Mouse (Mus musculus) heart, embryonic 12.5 days (tissue): ENCODE results near the gene Fam222b. TPM values are rescaled to one million over a fixed set of nuclear protein-coding genes. Genes with fewer than 3 reads are reported as not detected.
A peak's percentile ranks its signal among the peaks of the same experiment; 100 is the strongest.

Experiments used
- ATAC-seq: fragments of 200-750 bp; cut with Nextera tagmentation; 2 replicates; pipeline ENCODE4 v1.8.0; 2017; ENCODE audit warnings: moderate TSS enrichment, moderate library complexity; ENCODE audit not compliant: insufficient number of reproducible peaks, low FRiP score
- H3K27ac ChIP-seq: fragments of 300-500 bp; sonication (generic); 2 replicates; pipeline ENCODE4 v1.5.1; 2016; ENCODE audit warnings: mild to moderate bottlenecking, moderate library complexity; ENCODE audit not compliant: poor library complexity, severe bottlenecking
- H3K27me3 ChIP-seq: fragments of 300-500 bp; sonication (generic); replicated peaks from 2 replicates; pipeline ENCODE4 v1.6.1; 2016; ENCODE audit warnings: mild to moderate bottlenecking, moderate library complexity
- H3K36me3 ChIP-seq: fragments of 300-500 bp; sonication (generic); 2 replicates; pipeline ENCODE4 v1.6.1; 2016; ENCODE audit warnings: mild to moderate bottlenecking, moderate library complexity
- H3K4me1 ChIP-seq: fragments of 300-500 bp; sonication (generic); replicated peaks from 2 replicates; pipeline ENCODE4 v1.6.1; 2016; ENCODE audit warnings: mild to moderate bottlenecking
- H3K4me2 ChIP-seq: fragments of 300-500 bp; sonication (generic); 2 replicates; pipeline ENCODE4 v1.6.1; 2016; ENCODE audit warnings: mild to moderate bottlenecking, moderate library complexity
- H3K4me3 ChIP-seq: fragments of 300-500 bp; sonication (generic); 2 replicates; pipeline ENCODE4 v1.5.1; 2016; ENCODE audit warnings: mild to moderate bottlenecking
- H3K9ac ChIP-seq: fragments of 300-500 bp; sonication (generic); 2 replicates; pipeline ENCODE4 v1.6.1; 2016; ENCODE audit warnings: mild to moderate bottlenecking, moderate library complexity
- H3K9me3 ChIP-seq: fragments of 300-500 bp; sonication (generic); replicated peaks from 2 replicates; pipeline ENCODE4 v1.6.1; 2016; ENCODE audit warnings: mild to moderate bottlenecking, moderate library complexity
- WGBS: fragments of 180-500 bp; shearing (Covaris S2); methylation state at CpG from one replicate; pipeline ENCODE4 v1.1.7; 2016; 5-methylcytosine and 5-hydroxymethylcytosine counted together
- microRNA counts: library from miRNA; unstranded; fragments of <30 nt; microRNA quantifications from one replicate; lab custom pipeline; 2017
- microRNA-seq: library from miRNA; unstranded; fragments of <30 nt; microRNA quantifications from one replicate; pipeline ENCODE4, GENCODE M21; 2017
- polyA plus RNA-seq: library from polyadenylated mRNA; unstranded; fragments of >200 nt; fragmentation: Nextera tagmentation; extraction: Ambion mirVana; gene quantifications from 2 replicates; pipeline ENCODE4 v1.2.1, GENCODE M21; 2016

The Fam222b gene
- polyA plus RNA-seq, 1 experiment from 2014 or later = 22.6 TPM

DNA sequence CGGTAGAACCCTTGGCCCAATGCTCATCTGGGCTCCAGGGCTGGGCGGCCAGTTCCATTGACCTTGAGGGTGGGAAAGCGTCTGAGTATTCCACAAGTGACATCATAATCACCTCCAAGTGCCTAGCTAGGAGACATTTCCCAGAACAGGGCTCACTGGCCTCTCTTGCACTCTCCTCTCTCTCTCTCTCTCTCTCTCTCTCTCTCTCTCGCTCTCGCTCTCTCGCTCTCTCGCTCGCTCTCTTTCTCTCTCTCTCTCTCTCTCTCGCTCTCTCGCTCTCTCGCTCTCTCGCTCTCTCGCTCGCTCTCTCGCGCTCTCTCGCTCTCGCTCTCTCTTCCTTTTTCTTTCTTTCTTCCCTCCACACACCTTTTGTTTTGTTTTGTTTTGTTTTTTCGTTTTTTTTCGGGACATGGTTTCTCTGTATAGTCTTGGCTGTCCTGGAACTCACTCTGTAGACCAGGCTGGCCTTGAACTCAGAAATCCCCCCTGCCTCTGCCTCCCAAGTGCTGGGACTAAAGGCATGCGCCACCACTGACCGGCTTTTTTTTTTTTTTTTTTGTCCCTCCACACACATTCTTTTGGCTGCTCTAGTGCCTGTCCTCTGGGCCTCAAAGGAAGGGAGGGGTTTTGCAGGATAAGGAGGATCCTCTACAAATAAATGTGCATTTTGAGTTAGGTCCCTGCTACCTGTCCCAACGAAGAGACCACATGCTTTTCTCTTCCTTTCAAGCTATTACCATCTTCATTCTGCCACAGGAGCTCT, 100.8 kb downstream of the Fam222b start:
- Histone ChIP-seq H3K4me3 (peak overlapping the region; percentile 58), H3K9me3 (no peaks in the 10 kb centered on the region), H3K4me2 (peak overlapping the region; percentile 87), H3K4me1 (peaks cover 12% of the 10 kb centered on the region), H3K27me3 (no peaks in the 10 kb centered on the region), H3K36me3 (peaks cover 27% of the 10 kb centered on the region), H3K9ac (peak overlapping the region; percentile 68), H3K27ac (peak overlapping the region; percentile 56)
- ATAC-seq = no peak
- WGBS = 54% methylated on average over 23 of the region's 23 CpGs

DNA sequence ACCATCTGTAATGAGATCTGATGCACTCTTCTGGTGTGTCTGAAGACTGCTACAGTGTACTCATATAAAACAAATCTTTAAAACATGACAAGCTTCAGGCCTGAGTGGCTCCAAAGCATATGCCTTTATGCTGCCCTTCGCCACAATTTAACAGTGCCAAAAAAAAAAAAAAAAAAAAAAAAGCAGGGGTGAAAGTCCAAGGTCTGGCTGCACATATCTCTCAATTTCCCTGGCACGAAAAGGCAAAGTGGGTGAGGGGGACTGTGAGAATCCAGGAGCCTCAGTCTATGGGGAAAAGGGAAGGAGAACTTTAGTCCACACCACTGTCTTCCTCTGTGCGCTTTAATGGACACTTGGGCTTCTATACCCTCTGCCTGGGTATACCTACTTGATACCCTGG, 107.9 kb downstream of the Fam222b start:
- Histone ChIP-seq H3K27ac (no peak overlapping the region), H3K9me3 (no peaks in the 10 kb centered on the region), H3K4me3 (no peak overlapping the region), H3K4me1 (no peaks in the 10 kb centered on the region), H3K27me3 (no peaks in the 10 kb centered on the region), H3K9ac (no peak overlapping the region), H3K4me2 (no peak overlapping the region), H3K36me3 (peaks cover 44% of the 10 kb centered on the region)
- no peak for ATAC-seq
- WGBS = 91% methylated on average over 3 of the region's 3 CpGs

DNA sequence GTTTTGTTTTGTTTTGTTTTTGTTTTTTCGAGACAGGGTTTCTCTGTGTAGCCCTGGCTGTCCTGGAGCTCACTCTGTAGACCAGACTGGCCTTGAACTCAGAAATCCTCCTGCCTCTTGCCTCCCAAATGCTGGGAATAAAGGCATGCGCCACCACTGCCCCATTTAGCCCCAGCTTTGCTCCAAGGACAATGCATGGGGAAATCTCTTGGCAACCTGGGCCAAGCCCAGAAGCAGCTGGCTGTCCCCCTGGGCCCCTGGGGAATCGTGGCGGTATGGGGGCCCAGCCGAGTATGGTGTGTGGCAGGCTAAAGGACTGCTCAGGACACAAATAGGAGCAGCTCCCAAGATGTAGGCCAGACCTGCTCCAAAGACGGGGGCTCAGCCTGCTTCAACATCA, 109.8 kb downstream of the Fam222b start:
- Histone ChIP-seq H3K27me3 (no peaks in the 10 kb centered on the region), H3K4me2 (no peak overlapping the region), H3K36me3 (peaks cover 63% of the 10 kb centered on the region), H3K4me3 (no peak overlapping the region), H3K4me1 (no peaks in the 10 kb centered on the region), H3K9ac (no peak overlapping the region), H3K27ac (no peak overlapping the region), H3K9me3 (no peaks in the 10 kb centered on the region)
- 85% methylated on average over 6 of the region's 6 CpGs for WGBS
- ATAC-seq = no peak

DNA sequence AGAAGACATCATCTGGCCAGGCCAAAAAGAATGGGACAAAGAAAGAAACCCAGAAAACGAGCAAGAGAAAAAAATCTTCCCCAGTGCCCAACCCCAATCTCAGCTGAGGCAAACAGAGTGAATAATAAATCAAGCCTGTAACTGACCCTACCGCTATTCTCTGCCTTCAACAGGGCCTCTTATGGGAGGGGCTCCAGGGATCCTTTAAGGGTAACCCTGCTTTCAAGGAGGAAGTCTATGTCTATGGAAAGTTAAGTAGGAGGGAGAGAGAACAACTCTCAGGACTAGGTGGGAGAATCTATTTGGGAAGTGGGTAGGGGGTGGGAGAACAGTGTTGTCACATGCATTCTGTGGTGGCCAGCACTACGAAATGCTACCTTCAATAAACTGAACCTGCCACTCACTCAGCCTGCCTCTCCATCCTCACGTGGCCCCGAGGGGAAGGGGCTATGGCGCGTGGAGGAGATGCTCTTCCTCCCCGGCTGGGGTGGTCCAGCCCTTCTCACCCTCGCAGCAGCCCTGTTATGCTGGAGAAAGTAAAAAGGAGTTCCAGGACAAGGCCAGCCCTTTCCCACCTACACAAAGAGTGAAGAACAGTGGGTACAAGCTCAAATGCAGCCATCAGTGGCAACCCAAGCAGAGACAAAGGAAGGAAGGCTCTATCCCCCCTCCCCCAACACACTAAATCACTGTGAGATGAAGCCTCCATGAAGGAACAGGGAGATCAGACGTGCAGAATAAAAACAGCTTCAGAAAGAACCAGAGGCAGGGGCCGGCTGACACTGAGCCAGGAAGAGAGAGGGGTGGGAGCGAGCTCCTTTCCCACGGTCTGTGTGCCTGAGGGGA, 111.1 kb downstream of the Fam222b start:
- no peak overlapping the region for H3K4me2 ChIP-seq
- no peaks in the 10 kb centered on the region for H3K27me3 ChIP-seq
- 87% methylated on average over 13 of the region's 13 CpGs for WGBS
- peaks cover 76% of the 10 kb centered on the region for H3K36me3 ChIP-seq
- ATAC-seq = no peak
- H3K4me3 ChIP-seq = no peak overlapping the region
- H3K9ac ChIP-seq = no peak overlapping the region
- H3K4me1 ChIP-seq = no peaks in the 10 kb centered on the region
- no peaks in the 10 kb centered on the region for H3K9me3 ChIP-seq
- no peak overlapping the region for H3K27ac ChIP-seq

MicroRNAs encoded within 50 kb of the gene (microRNA counts, 519-probe panel; counts per million panel counts)
- microRNA mmu-miR-144 (lab: Ali Mortazavi, UCI) (5,452 counts per million, percentile 65 among the panel's probes with 10 or more counts), microRNA mmu-miR-451 (lab: Ali Mortazavi, UCI) (5,779 counts per million, percentile 74 among the panel's probes with 10 or more counts)

Small RNA genes within 50 kb of the gene (microRNA-seq; reads per million reads assigned to microRNA genes)
- gene Mir144 (174 reads per million, percentile 59 among the genes with 10 or more reads in this experiment), gene Mir451a (not detected), gene Mir451b (not detected), gene Mir7653 (not detected)

Other genes with a start within 250 kb of the Fam222b start
- 2.3 and 3.1 TPM in 2 replicates for gene Pipox, start 200.6 kb upstream of the Fam222b start, polyA plus RNA-seq
- 0.18 TPM in 1 of 2 replicates, not detected in the other for gene Sez6, start 163.9 kb upstream of the Fam222b start, polyA plus RNA-seq
- 17.0 and 17.7 TPM in 2 replicates for gene Phf12, start 111.9 kb upstream of the Fam222b start, polyA plus RNA-seq
- 15.3 and 15.8 TPM in 2 replicates for gene Dhrs13, start 62.4 kb upstream of the Fam222b start, polyA plus RNA-seq
- gene Flot2, start 56.7 kb upstream of the Fam222b start, polyA plus RNA-seq = 71.7 and 73.4 TPM in 2 replicates
- 22.6 and 23.7 TPM in 2 replicates for gene Eral1, start 14.3 kb upstream of the Fam222b start, polyA plus RNA-seq
- 51.8 and 52.5 TPM in 2 replicates for gene Traf4, start 70.9 kb downstream of the Fam222b start, polyA plus RNA-seq
- gene Nek8, start 82.0 kb downstream of the Fam222b start, polyA plus RNA-seq = 12.1 and 16.5 TPM in 2 replicates
- gene Tlcd1, start 82.1 kb downstream of the Fam222b start, polyA plus RNA-seq = 11.7 and 14.2 TPM in 2 replicates
- gene Rpl23a, start 88.9 kb downstream of the Fam222b start, polyA plus RNA-seq = 847 and 859 TPM in 2 replicates
- 53.3 and 54.6 TPM in 2 replicates for gene Rab34, start 93.8 kb downstream of the Fam222b start, polyA plus RNA-seq
- gene Proca1, start 98.7 kb downstream of the Fam222b start, polyA plus RNA-seq = 3.1 and 3.2 TPM in 2 replicates
- 47.5 and 50.1 TPM in 2 replicates for gene Sdf2, start 151.1 kb downstream of the Fam222b start, polyA plus RNA-seq
- gene Supt6, start 151.3 kb downstream of the Fam222b start, polyA plus RNA-seq = 26.1 and 28.5 TPM in 2 replicates
- 83.1 and 91.0 TPM in 2 replicates for gene 2610507B11Rik, start 167.1 kb downstream of the Fam222b start, polyA plus RNA-seq
- gene BC030499, start 196.2 kb downstream of the Fam222b start, polyA plus RNA-seq = 0.54 TPM in 1 of 2 replicates, not detected in the other
- gene Spag5, start 206.9 kb downstream of the Fam222b start, polyA plus RNA-seq = 27.2 and 34.0 TPM in 2 replicates
- 10.0 and 12.6 TPM in 2 replicates for gene Aldoc, start 228.3 kb downstream of the Fam222b start, polyA plus RNA-seq
- gene Pigs, start 233.8 kb downstream of the Fam222b start, polyA plus RNA-seq = 71.4 and 75.6 TPM in 2 replicates
- 45.6 and 47.7 TPM in 2 replicates for gene Unc119, start 248.8 kb downstream of the Fam222b start, polyA plus RNA-seq